Mouse (Mus musculus): ENCODE measurements around the gene Naaladl1. TPM values are rescaled to one million over a fixed set of nuclear protein-coding genes. Genes with fewer than 3 reads are reported as not detected.

Naaladl1 gene
- total and polyA plus RNA-seq, 2 experiments from 2014 or later = 0.07 TPM; not detected in 1

DNA sequence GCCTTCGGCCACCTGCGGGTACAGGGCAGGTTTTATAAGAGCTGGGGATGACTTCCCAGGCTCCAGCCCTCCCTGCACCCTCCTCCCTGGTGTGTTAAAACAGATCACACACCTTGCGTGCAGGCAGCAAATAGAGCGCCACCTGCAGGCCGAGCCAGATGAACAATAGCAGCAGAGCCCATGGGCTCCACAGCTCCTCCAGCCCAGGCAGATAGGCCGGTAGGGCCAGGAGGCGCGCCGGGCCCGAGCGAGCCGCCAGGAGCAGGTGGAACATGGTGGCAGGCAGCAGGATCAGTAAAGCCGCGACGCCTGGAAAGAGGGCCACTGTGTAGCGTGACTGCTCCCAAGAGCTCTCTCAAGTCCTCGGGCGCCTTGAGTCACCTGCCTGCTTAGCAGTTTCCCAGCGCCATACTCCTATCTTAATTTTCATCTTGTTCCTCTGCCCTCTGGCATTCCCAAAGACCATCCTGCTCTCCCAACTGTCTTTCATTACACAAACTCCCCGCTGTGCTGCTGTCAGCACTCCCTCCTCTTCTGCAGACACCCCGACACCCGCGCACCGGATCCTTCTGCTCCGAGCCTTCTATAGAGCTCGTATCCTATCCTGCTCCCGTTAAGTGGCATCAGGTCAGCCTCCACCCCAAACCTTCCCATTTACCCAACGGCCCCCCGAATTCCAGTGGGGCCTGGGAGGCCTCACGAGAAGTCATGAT, 38.4 kb upstream of the Naaladl1 start:
- DNase-seq (ENCODE audit: low spot score) (peak; percentile 73), ATAC-seq (ENCODE audit: insufficient read depth, low read depth) (peak; percentile 65)
- Histone ChIP-seq H3K27ac (ENCODE audit: low read depth) (no peak overlapping the region), H3K4me1 (ENCODE audit: control insufficient read depth, insufficient read depth) (peaks cover 21% of the 10 kb centered on the region), H3K9ac (replicated peaks; ENCODE audit: low read depth, low read length) (peak overlapping the region; percentile 55), H3K27me3 (ENCODE audit: control insufficient read depth, insufficient read depth, low read length) (no peaks in the 10 kb centered on the region), H3K4me3 (ENCODE audit: low read depth, low read length) (peak overlapping the region; percentile 49), H3K36me3 (replicated peaks; ENCODE audit: control insufficient read depth, insufficient read depth, low read length) (peaks cover 32% of the 10 kb centered on the region), H3K9me3 (replicated peaks; ENCODE audit: control insufficient read depth, low read length) (no peaks in the 10 kb centered on the region), H3K4me2 (ENCODE audit: low read depth, low read length) (peak overlapping the region; percentile 93)
- 2% methylated on average over 30 of the region's 30 CpGs for WGBS
- no peak for TF ChIP-seq EP300 (IDR thresholded peaks at IDR 0.05; ENCODE audit: low read depth)
- TF ChIP-seq CTCF (IDR thresholded peaks at IDR 0.05; ENCODE audit: low read depth) = peak; percentile 81

DNA sequence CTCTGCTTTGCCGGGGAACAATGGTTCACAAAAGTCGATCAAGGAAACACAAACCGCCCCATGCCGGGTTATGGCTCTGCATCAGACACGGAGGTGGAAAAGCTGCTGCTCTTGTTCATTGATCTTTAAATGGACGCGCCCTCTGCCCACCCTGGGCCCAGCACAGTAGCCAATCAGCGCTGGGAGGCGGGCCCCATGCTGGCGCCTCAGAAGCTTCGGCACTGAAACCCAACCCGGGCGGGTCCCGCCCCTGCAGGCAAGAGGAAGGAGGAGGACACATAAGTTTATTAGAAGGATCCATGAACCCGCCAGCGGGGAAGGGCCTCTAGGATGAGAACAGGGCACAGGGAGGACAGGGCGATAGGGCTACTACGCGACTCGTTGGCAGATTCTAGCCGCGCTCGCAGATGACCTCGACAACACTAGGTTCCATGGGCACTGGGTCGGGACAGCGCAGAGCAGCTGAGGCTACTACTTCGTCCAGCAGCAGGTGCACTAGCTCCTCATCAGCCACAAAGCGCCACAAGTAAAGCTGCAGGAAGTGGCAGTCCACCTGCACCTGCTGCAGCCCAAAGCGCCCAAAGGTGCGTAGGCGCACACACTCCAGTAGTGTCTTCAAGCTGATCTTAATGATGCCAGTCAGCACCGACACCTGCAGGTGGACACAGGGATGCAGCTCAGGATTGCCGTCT, 37.7 kb upstream of the Naaladl1 start, which contains the start of gene Tm7sf2:
Gene Tm7sf2 (minus strand): TSS at position 650 of the 692 bp plus-strand sequence.
- 13% methylated on average over 33 of the region's 33 CpGs for WGBS
- no peaks in the 10 kb centered on the region for H3K9me3 ChIP-seq (replicated peaks; ENCODE audit: control insufficient read depth, low read length)
- H3K4me3 ChIP-seq (ENCODE audit: low read depth, low read length) = peak within 1 kb of the TSS; percentile 49
- DNase-seq (ENCODE audit: low spot score) = peak; percentile 77
- H3K27ac ChIP-seq (ENCODE audit: low read depth) = 0 out of 2 replicates have a peak within 1 kb of the TSS, but pooled peaks have one; percentile 5
- no peaks in the 10 kb centered on the region for H3K27me3 ChIP-seq (ENCODE audit: control insufficient read depth, insufficient read depth, low read length)
- peaks cover 14% of the 10 kb centered on the region for H3K4me1 ChIP-seq (ENCODE audit: control insufficient read depth, insufficient read depth)
- H3K36me3 ChIP-seq (replicated peaks; ENCODE audit: control insufficient read depth, insufficient read depth, low read length) = peaks cover 38% of the 10 kb centered on the region
- peak; percentile 89 for ATAC-seq (ENCODE audit: insufficient read depth, low read depth)
- TF ChIP-seq EP300 (IDR thresholded peaks at IDR 0.05; ENCODE audit: low read depth) (no peak), CTCF (IDR thresholded peaks at IDR 0.05; ENCODE audit: low read depth) (no peak)
- H3K9ac ChIP-seq (replicated peaks; ENCODE audit: low read depth, low read length) = peak within 1 kb of the TSS; percentile 55
- H3K4me2 ChIP-seq (ENCODE audit: low read depth, low read length) = peak within 1 kb of the TSS; percentile 93

DNA sequence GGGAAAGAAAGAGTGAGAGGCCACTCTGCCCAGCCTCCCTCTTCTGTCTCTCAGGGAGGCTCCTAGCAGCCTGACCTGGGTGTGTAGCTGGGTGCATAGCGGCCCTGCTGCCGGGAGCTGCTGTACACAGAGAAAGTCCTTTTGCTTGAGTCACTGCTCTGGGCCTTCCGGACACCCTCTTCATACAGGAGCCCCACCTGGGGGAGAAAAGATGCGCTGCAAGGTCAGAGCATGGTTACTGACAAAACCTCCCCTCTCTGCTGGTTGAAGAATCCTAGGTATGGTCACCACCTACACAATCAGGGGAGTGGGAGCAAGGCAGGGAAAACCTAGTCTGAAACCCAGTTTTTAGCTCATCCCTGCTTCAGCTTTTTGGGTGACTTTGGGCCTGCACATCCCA, 36.6 kb upstream of the Naaladl1 start:
- Histone ChIP-seq H3K27ac (ENCODE audit: low read depth) (no peak overlapping the region), H3K4me2 (ENCODE audit: low read depth, low read length) (no peak overlapping the region), H3K4me3 (ENCODE audit: low read depth, low read length) (no peak overlapping the region), H3K9me3 (replicated peaks; ENCODE audit: control insufficient read depth, low read length) (no peaks in the 10 kb centered on the region), H3K27me3 (ENCODE audit: control insufficient read depth, insufficient read depth, low read length) (no peaks in the 10 kb centered on the region), H3K9ac (replicated peaks; ENCODE audit: low read depth, low read length) (no peak overlapping the region), H3K36me3 (replicated peaks; ENCODE audit: control insufficient read depth, insufficient read depth, low read length) (peaks cover 42% of the 10 kb centered on the region), H3K4me1 (ENCODE audit: control insufficient read depth, insufficient read depth) (peaks cover 13% of the 10 kb centered on the region)
- TF ChIP-seq EP300 (IDR thresholded peaks at IDR 0.05; ENCODE audit: low read depth) (no peak), CTCF (IDR thresholded peaks at IDR 0.05; ENCODE audit: low read depth) (no peak)
- ATAC-seq (ENCODE audit: insufficient read depth, low read depth) (no peak), DNase-seq (ENCODE audit: low spot score) (no peak)
- 72% methylated on average over 4 of the region's 4 CpGs for WGBS

DNA sequence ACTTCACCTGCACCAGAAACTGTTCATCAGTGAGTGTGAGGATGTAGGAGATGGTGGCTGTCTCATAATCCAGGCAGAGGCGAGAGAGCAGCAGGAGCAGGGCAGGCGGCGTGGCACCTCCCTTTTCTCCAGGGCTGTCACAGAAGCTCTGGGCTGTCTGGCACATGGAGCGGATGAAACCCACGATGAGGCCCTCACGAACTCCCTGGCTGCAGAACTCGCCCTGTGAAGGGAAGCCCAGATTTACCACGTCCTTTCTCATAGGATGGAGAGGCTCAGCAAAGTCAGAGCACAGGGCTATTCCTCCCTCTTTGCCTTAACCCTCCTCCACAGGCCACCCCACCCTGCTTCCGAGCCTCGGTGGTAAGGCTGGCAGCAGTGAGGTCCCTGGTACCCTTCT, 35.7 kb upstream of the Naaladl1 start:
- H3K27me3 ChIP-seq (ENCODE audit: control insufficient read depth, insufficient read depth, low read length) = no peaks in the 10 kb centered on the region
- H3K9ac ChIP-seq (replicated peaks; ENCODE audit: low read depth, low read length) = no peak overlapping the region
- H3K27ac ChIP-seq (ENCODE audit: low read depth) = no peak overlapping the region
- 88% methylated on average over 10 of the region's 10 CpGs for WGBS
- H3K9me3 ChIP-seq (replicated peaks; ENCODE audit: control insufficient read depth, low read length) = no peaks in the 10 kb centered on the region
- TF ChIP-seq EP300 (IDR thresholded peaks at IDR 0.05; ENCODE audit: low read depth) (no peak), CTCF (IDR thresholded peaks at IDR 0.05; ENCODE audit: low read depth) (no peak)
- peaks cover 13% of the 10 kb centered on the region for H3K4me1 ChIP-seq (ENCODE audit: control insufficient read depth, insufficient read depth)
- ATAC-seq (ENCODE audit: insufficient read depth, low read depth) (no peak), DNase-seq (ENCODE audit: low spot score) (no peak)
- H3K36me3 ChIP-seq (replicated peaks; ENCODE audit: control insufficient read depth, insufficient read depth, low read length) = peaks cover 46% of the 10 kb centered on the region
- H3K4me3 ChIP-seq (ENCODE audit: low read depth, low read length) = no peak overlapping the region
- H3K4me2 ChIP-seq (ENCODE audit: low read depth, low read length) = no peak overlapping the region

DNA sequence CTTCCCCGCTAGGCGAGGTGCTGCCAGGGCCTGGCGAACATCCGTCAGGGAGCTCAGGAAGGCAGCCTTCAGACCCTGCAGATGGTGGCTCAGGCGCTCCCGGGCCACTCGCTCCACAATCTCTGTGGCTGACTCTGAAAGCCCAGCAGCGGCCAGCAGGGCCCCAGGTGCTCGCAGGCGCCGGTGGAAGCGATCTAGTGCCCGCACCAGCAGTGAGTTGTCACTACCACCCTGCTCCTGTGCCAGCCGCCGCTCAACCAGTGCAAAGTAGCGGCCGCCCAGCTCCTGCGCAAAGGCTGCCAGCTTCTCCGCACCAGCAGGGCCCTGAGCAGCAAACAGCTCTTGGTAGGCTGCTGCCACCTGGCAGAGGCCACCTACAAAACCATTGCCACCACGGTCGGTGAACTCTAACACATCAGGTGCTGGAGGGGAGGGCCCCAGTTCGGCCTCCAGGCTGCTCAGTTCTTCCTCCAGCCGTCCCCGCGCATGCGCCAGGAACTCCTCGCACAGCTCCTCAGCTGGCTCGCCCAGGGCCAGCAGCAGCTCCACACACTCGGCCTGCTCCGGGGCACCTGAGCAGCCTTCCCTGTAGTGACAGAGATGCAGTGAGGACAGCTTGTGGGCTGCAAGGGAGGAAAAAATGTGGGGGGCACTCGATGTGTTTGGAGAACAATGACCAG, 34.9 kb upstream of the Naaladl1 start:
- H3K4me2 ChIP-seq (ENCODE audit: low read depth, low read length) = no peak overlapping the region
- no peak overlapping the region for H3K9ac ChIP-seq (replicated peaks; ENCODE audit: low read depth, low read length)
- no peaks in the 10 kb centered on the region for H3K9me3 ChIP-seq (replicated peaks; ENCODE audit: control insufficient read depth, low read length)
- ATAC-seq (ENCODE audit: insufficient read depth, low read depth) (no peak), DNase-seq (ENCODE audit: low spot score) (no peak)
- WGBS = 89% methylated on average over 31 of the region's 31 CpGs
- H3K4me3 ChIP-seq (ENCODE audit: low read depth, low read length) = no peak overlapping the region
- H3K4me1 ChIP-seq (ENCODE audit: control insufficient read depth, insufficient read depth) = peaks cover 13% of the 10 kb centered on the region
- no peaks in the 10 kb centered on the region for H3K27me3 ChIP-seq (ENCODE audit: control insufficient read depth, insufficient read depth, low read length)
- no peak for TF ChIP-seq CTCF (IDR thresholded peaks at IDR 0.05; ENCODE audit: low read depth)
- no peak for TF ChIP-seq EP300 (IDR thresholded peaks at IDR 0.05; ENCODE audit: low read depth)
- H3K36me3 ChIP-seq (replicated peaks; ENCODE audit: control insufficient read depth, insufficient read depth, low read length) = peaks cover 52% of the 10 kb centered on the region
- H3K27ac ChIP-seq (ENCODE audit: low read depth) = no peak overlapping the region

Measured in heart, postnatal 0 days (tissue).